Comparison of ENCODE assay signal across 9 mouse cellular contexts in genomic region chr11:115162205-115162601, GRCm38 (mm10). TPM values are rescaled to one million over a fixed set of nuclear protein-coding genes. Genes with fewer than 3 reads are reported as not detected.
A peak's percentile ranks its signal among the peaks of the same experiment; 100 is the strongest.
DNase-seq lines count a peak whose midpoint lies in the region; ATAC-seq and TF ChIP-seq lines count a peak whose summit lies in the region.
"Had no signal": no experiment of that assay in that cellular context is flagged by ENCODE, and none has a peak within 500 bp of the region (broad histone marks: within the 10 kb centered on the region; RNA-seq: fewer than 3 reads in every experiment).

No protein-coding gene starts in this region.

- no peaks in the 10 kb centered on the region for H3K9me3 ChIP-seq in liver, embryonic 11.5 days (ENCODE audit: control insufficient read depth, low read length)

- no peak overlapping the region for H3K4me3 ChIP-seq in cerebellum, adult 2 months (replicated peaks; ENCODE audit: insufficient read depth, low read depth, low read length)
- H3K4me3 ChIP-seq in testis, adult 2 months (ENCODE audit: control insufficient read depth, low read depth, low read length) = peak overlapping the region; percentile 57
- H3K4me3 ChIP-seq in liver, embryonic 11.5 days (ENCODE audit: low read depth, low read length) = peak overlapping the region; percentile 80

- no peaks in the 10 kb centered on the region for H3K36me3 ChIP-seq in testis, adult 2 months (ENCODE audit: control insufficient read depth, insufficient read depth, low read length)
- no peaks in the 10 kb centered on the region for H3K36me3 ChIP-seq in liver, embryonic 11.5 days (ENCODE audit: control insufficient read depth, insufficient read depth, low read length)

- 47% methylated on average over 9 of the region's 9 CpGs for WGBS in cerebellum, adult 2 months
- WGBS in liver, embryonic 11.5 days = 23% methylated on average over 9 of the region's 9 CpGs

- TF ChIP-seq CTCF in cerebellum, adult 2 months (IDR thresholded peaks at IDR 0.05; ENCODE audit: borderline replicate concordance, insufficient read depth, low read depth, low read length) = no peak
- no peak for TF ChIP-seq CTCF in testis, adult 2 months (IDR thresholded peaks at IDR 0.05; ENCODE audit: control insufficient read depth, insufficient read depth, insufficient replicate concordance, low read depth, low read length)

- peak overlapping the region; percentile 93 for H3K4me2 ChIP-seq in liver, embryonic 11.5 days

- no peak for ATAC-seq in liver, embryonic 11.5 days (replicated peaks; ENCODE audit: low FRiP score)

- peaks cover 5% of the 10 kb centered on the region; the same call in 1 of the 2 replicates for H3K4me1 ChIP-seq in cerebellum, adult 2 months (ENCODE audit: control insufficient read depth, insufficient read depth, low read length)
- H3K4me1 ChIP-seq in testis, adult 2 months (ENCODE audit: control insufficient read depth, insufficient read depth, low read length) = peaks cover 22% of the 10 kb centered on the region
- H3K4me1 ChIP-seq in liver, embryonic 11.5 days (replicated peaks; ENCODE audit: control insufficient read depth, insufficient read depth, low read length) = peaks cover 53% of the 10 kb centered on the region

- H3K9ac ChIP-seq in liver, embryonic 11.5 days (ENCODE audit: low read depth, low read length) = peak overlapping the region; percentile 58; the same call in 1 of the 2 replicates

- H3K27ac ChIP-seq in cerebellum, adult 2 months (ENCODE audit: insufficient read depth, low read length) = no peak overlapping the region
- H3K27ac ChIP-seq in testis, adult 2 months (ENCODE audit: control insufficient read depth, insufficient read depth, low read depth, low read length) = peak overlapping the region; percentile 20; the same call in 1 of the 2 replicates
- H3K27ac ChIP-seq in liver, embryonic 11.5 days (ENCODE audit: low read depth, low read length) = peak overlapping the region; percentile 40; the same call in 1 of the 2 replicates

- DNase-seq in cerebellum, adult 11-12 months = peak; percentile 27
- no peak for DNase-seq in cerebellum, adult 2 months
- DNase-seq in testis, postnatal 10 days (ENCODE audit: low spot score) = no peak
- DNase-seq in liver, embryonic 11.5 days (ENCODE audit: low spot score) = no peak
- DNase-seq in embryo, embryonic 9.5 days (ENCODE audit: extremely low spot score) = no peak
- no peak for DNase-seq in embryo, embryonic 11 days
- DNase-seq in left cerebral cortex, adult 18-20 months (ENCODE audit: low spot score in 2 of 2) = no peak

- TF ChIP-seq POLR2A in cerebellum, adult 2 months (IDR thresholded peaks at IDR 0.05; ENCODE audit: borderline replicate concordance, insufficient read depth, low read length) = no peak
- TF ChIP-seq POLR2A in testis, adult 2 months (IDR thresholded peaks at IDR 0.05; ENCODE audit: control insufficient read depth, low read depth, low read length) = no peak

- no peaks in the 10 kb centered on the region for H3K27me3 ChIP-seq in cerebellum, adult 2 months (ENCODE audit: control insufficient read depth, insufficient read depth, low read length)
- H3K27me3 ChIP-seq in testis, adult 2 months (ENCODE audit: control insufficient read depth, insufficient read depth, low read length) = peaks cover 2% of the 10 kb centered on the region
- H3K27me3 ChIP-seq in liver, embryonic 11.5 days (replicated peaks; ENCODE audit: control insufficient read depth, insufficient read depth, low read length) = no peaks in the 10 kb centered on the region

RNA-seq across cellular contexts. Expression of gene Slc9a3r1, which starts 0.9 kb away (rescaled TPM):
- 87.2 and 87.9 TPM in 2 replicates for polyA plus RNA-seq in cerebellum, adult 2 months (2012; rRNA removed)
- polyA plus RNA-seq in testis, adult 2 months (2012; rRNA removed) = 21.2 and 29.7 TPM in 2 replicates
- polyA plus RNA-seq in liver, embryonic 11.5 days (2014; fragmentation: Nextera tagmentation; extraction: Ambion mirVana) = 117 and 121 TPM in 2 replicates
- 10 to 100 TPM; 60.9 to 68.1 TPM for total RNA-seq in left cerebral cortex, adult 18-20 months (2021)

RNA-seq across cellular contexts. Expression of gene Tmem104, which starts 25.1 kb away (rescaled TPM):
- polyA plus RNA-seq in cerebellum, adult 2 months (2012; rRNA removed) = 12.5 and 13.3 TPM in 2 replicates
- polyA plus RNA-seq in testis, adult 2 months (2012; rRNA removed) = 7.5 and 9.0 TPM in 2 replicates
- polyA plus RNA-seq in liver, embryonic 11.5 days (2014; fragmentation: Nextera tagmentation; extraction: Ambion mirVana) = 10.8 and 13.1 TPM in 2 replicates
- 10 to 100 TPM; 14.9 to 16.2 TPM for total RNA-seq in left cerebral cortex, adult 18-20 months (2021)

RNA-seq across cellular contexts. Expression of gene Nat9, which starts 25.5 kb away (rescaled TPM):
- polyA plus RNA-seq in cerebellum, adult 2 months (2012; rRNA removed) = 30.8 and 37.5 TPM in 2 replicates
- 106 and 118 TPM in 2 replicates for polyA plus RNA-seq in testis, adult 2 months (2012; rRNA removed)
- 17.0 and 20.1 TPM in 2 replicates for polyA plus RNA-seq in liver, embryonic 11.5 days (2014; fragmentation: Nextera tagmentation; extraction: Ambion mirVana)
- total RNA-seq in left cerebral cortex, adult 18-20 months (2021) = 10 to 100 TPM; 24.3 to 30.5 TPM

RNA-seq across cellular contexts. Expression of gene Cd300lf, which starts 28.4 kb away (rescaled TPM):
- polyA plus RNA-seq in cerebellum, adult 2 months (2012; rRNA removed) = 0.57 and 0.72 TPM in 2 replicates
- polyA plus RNA-seq in testis, adult 2 months (2012; rRNA removed) = 0.09 and 0.14 TPM in 2 replicates
- polyA plus RNA-seq in liver, embryonic 11.5 days (2014; fragmentation: Nextera tagmentation; extraction: Ambion mirVana) = 0.63 and 0.86 TPM in 2 replicates
- total RNA-seq in left cerebral cortex, adult 18-20 months (2021) = under 1 TPM; 0.30 to 0.42 TPM
- polyA plus RNA-seq: C2C12 had no signal
